Mouse (Mus musculus) spleen, postnatal 4 days (tissue): ENCODE measurements around the gene Col19a1.

Source experiments
- DNase-seq, 2 experiments: peaks; one replicate each; pipeline ENCODE4 v3.0.0; 2022; ENCODE audit warnings: low spot score in 2 of 2

The Col19a1 gene

DNA sequence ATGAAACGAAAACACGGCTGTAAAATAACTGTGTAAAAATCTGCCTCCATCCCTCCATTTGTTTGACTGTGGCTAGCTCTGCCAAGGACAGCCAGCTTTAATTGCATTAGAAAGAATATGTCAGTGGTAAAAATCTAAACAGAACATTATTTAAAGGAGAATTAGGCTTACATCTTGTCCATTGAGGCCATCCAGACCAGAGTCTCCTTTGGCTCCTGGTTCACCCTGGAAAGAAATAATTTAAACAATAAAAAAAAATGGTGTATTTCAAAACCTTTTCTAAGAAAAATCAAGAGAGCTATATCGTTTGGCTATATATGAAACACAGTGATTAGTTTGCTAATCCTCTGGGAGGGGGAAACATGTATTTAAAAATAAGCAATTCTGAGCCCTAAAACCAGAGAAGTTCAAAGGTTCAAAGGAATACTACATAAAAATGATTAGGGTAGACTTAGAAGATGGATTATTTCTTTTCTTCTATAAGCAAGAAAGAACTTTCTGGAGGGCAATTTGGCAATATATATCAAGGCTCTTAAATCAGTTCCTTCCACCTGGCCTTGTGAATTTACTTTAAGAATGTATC, 125.9 kb downstream of the Col19a1 start:
- no peak for DNase-seq

- no peak for DNase-seq
Measured at GRCm38 (mm10) chr1:24458015-24458414, 129.3 kb downstream of the Col19a1 start.

- no peak for DNase-seq
Measured at GRCm38 (mm10) chr1:24452572-24453269, 134.6 kb downstream of the Col19a1 start.

GRCm38 (mm10) chr1:24452159-24452558, 135.1 kb downstream of the Col19a1 start:
- DNase-seq, result no peak

GRCm38 (mm10) chr1:24437425-24437824, 149.8 kb downstream of the Col19a1 start:
- no peak for DNase-seq

- no peak for DNase-seq
Measured at GRCm38 (mm10) chr1:24428306-24428705, 159.0 kb downstream of the Col19a1 start.

DNA sequence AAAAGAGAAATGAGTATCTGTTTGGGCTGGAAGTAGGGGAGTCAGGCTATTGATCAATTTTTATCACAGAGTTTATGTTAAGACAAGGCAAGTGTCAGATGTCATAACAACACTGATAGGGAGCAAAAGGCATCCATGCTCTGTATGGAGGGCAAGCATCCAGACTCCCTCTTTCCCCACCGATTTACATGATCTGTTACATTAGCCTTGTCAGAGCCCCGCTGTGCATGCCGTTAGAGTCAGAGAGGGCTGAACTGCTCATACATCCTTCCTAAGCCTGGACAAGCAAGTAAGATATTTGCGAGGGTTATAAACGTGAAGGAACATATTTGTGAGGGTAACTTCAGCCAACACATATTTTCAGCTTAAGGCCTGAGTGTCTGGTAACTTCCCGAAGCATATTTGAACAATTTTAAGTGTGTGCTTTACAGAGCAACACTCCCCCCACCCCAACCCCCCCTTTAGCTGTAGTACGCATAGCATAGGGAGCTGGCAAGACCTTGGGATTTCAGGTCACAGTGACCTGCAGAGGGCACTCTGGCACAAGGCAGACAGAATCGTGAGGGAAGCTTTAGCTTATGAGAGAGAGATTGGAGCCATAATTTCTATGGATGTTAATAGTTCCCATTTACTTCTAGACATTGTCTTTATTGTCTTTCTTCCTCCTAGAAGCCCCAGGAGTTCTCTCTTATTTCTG, 209.0 kb downstream of the Col19a1 start:
- DNase-seq, result no peak

GRCm38 (mm10) chr1:24374902-24375301, 212.4 kb downstream of the Col19a1 start:
- no peak for DNase-seq

GRCm38 (mm10) chr1:24373671-24374070, 213.6 kb downstream of the Col19a1 start:
- no peak for DNase-seq

GRCm38 (mm10) chr1:24372471-24373258, 214.6 kb downstream of the Col19a1 start:
- DNase-seq, result no peak

GRCm38 (mm10) chr1:24367570-24368517, 219.4 kb downstream of the Col19a1 start:
- no peak for DNase-seq

- DNase-seq, result no peak
Measured at GRCm38 (mm10) chr1:24364775-24365174, 222.5 kb downstream of the Col19a1 start.

GRCm38 (mm10) chr1:24361990-24362635, 225.2 kb downstream of the Col19a1 start:
- no peak for DNase-seq

- no peak for DNase-seq
Measured at GRCm38 (mm10) chr1:24349462-24350217, 237.6 kb downstream of the Col19a1 start.

GRCm38 (mm10) chr1:24347621-24348160, 239.6 kb downstream of the Col19a1 start:
- no peak for DNase-seq

- no peak for DNase-seq
Measured at GRCm38 (mm10) chr1:24337556-24338275, 249.6 kb downstream of the Col19a1 start.

DNA sequence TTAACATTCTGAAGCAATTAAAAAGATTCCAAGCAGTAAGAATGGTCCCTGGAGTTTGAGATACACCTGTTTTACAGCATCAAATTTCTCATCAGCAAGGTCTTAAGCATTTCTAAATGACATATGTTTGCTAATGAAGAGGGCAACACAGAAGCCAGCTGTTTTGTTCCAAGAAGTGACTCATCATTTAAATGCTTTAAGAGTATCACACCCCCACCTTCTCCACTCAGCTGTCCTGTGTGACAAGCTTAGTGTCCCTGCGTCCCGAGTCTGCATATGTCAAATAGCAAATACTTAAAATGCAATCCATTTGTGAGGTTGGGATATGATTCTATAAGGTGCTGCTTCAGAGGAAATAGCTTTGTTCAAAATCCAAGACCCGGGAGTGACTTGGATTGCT, 251.2 kb downstream of the Col19a1 start:
- DNase-seq, result no peak

GRCm38 (mm10) chr1:24316961-24317589, 270.2 kb downstream of the Col19a1 start:
- no peak for DNase-seq
